Mouse (Mus musculus) forebrain, embryonic 16.5 days (tissue): ENCODE data around the gene Ckap2. TPM values are rescaled to one million over a fixed set of nuclear protein-coding genes. Genes with fewer than 3 reads are reported as not detected.
A peak's percentile ranks its signal among the peaks of the same experiment; 100 is the strongest.

ENCODE experiments used
- ATAC-seq: fragments of 200-750 bp; cut with Nextera tagmentation; 2 replicates; pipeline ENCODE4 v1.8.0; 2017; ENCODE audit warnings: mild to moderate bottlenecking, moderate library complexity
- H3K27ac ChIP-seq: fragments of 300-500 bp; sonication (generic); 2 replicates; pipeline ENCODE4 v1.5.1; 2014; ENCODE audit warnings: low read length, control low read depth
- H3K27me3 ChIP-seq: fragments of 300-500 bp; sonication (generic); replicated peaks from 2 replicates; pipeline ENCODE4 v1.6.1; 2014; ENCODE audit warnings: low read length; ENCODE audit not compliant: control insufficient read depth, insufficient read depth
- H3K36me3 ChIP-seq: fragments of 300-500 bp; sonication (generic); 2 replicates; pipeline ENCODE4 v1.6.1; 2014; ENCODE audit not compliant: control insufficient read depth, insufficient read depth
- H3K4me1 ChIP-seq: fragments of 300-500 bp; sonication (generic); replicated peaks from 2 replicates; pipeline ENCODE4 v1.6.1; 2014; ENCODE audit warnings: low read length; ENCODE audit not compliant: control insufficient read depth, insufficient read depth
- H3K4me2 ChIP-seq: fragments of 300-500 bp; sonication (generic); 2 replicates; pipeline ENCODE4 v1.6.1; 2014; ENCODE audit warnings: mild to moderate bottlenecking, low read length, control low read depth
- H3K4me3 ChIP-seq: fragments of 300-500 bp; sonication (generic); replicated peaks from 2 replicates; pipeline ENCODE4 v1.5.1; 2014; ENCODE audit warnings: mild to moderate bottlenecking, low read length, control low read depth
- H3K9ac ChIP-seq: fragments of 300-500 bp; sonication (generic); replicated peaks from 2 replicates; pipeline ENCODE4 v1.6.1; 2014; ENCODE audit warnings: low read depth, low read length, control low read depth
- H3K9me3 ChIP-seq: fragments of 300-500 bp; sonication (generic); 2 replicates; pipeline ENCODE4 v1.6.1; 2016; ENCODE audit warnings: low read length; ENCODE audit not compliant: control insufficient read depth
- WGBS: fragments of 180-500 bp; shearing (Covaris S2); extraction: QIAGEN DNeasy Blood & Tissue Kit; methylation state at CpG from one replicate; pipeline ENCODE4 v1.1.7; 2014; 5-methylcytosine and 5-hydroxymethylcytosine counted together
- polyA plus RNA-seq: library from polyadenylated mRNA; unstranded; fragments of >200 nt; fragmentation: Nextera tagmentation; extraction: Ambion mirVana; gene quantifications from 2 replicates; pipeline ENCODE4 v1.2.1, GENCODE M21; 2015

The Ckap2 gene
- polyA plus RNA-seq = 24.7 and 27.4 TPM in 2 replicates

DNA sequence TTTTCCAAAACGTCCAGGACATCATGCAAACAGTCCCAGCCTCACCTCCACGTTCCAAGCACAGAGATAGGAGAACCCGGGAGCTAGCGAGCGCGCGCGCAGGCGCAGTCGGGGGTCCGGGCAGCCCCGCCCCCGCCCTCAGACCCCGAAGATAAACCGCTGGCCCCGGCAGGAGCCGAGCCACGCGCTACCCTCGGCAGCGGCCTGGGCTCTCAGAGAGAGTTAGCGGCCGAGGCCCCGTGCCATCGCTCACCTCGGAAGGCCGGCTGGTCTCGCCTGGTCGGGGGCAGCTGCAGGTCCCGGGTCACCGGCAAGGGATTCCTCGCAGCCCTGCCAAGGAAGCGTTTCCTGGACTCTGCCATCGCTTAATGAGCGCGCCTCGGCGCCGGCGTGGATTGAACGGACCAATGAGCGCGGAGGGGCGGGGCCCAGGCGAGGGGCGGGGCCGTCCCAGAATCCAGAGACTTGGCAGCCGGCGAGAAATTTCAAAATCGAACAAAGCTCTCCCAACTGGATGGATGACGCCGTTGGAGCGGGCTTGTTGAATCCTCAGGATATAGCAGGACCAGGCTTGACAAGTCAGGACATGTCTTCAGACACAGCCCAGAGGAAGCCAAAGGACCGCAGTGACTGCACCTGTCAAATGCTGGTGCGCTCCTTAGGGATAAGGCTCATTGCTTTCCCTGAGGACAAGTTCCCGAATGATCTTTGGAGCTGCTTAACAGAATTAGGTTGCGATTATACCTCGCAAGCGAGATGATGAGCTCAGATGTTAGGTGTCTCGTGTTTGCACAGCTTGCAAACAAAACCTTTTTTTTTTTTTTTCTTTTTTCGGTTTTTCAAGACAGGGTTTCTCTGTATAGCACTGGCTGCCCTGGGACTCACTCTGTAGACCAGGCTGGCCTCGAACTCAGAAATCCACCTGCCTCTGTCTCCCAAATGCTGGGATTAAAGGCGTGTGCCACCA is at the start of gene Ckap2:
Gene Ckap2 (minus strand): TSS at position 389 of the 967 bp plus-strand sequence.
- H3K4me3 ChIP-seq = peak within 1 kb of the TSS; percentile 67
- peak within 1 kb of the TSS; percentile 90 for H3K27ac ChIP-seq
- peak within 1 kb of the TSS; percentile 78 for H3K4me2 ChIP-seq
- no peaks in the 10 kb centered on the region for H3K9me3 ChIP-seq
- peak; percentile 98 for ATAC-seq
- no peaks in the 10 kb centered on the region for H3K36me3 ChIP-seq
- 3% methylated on average over 63 of the region's 63 CpGs for WGBS
- H3K27me3 ChIP-seq = no peaks in the 10 kb centered on the region
- peak within 1 kb of the TSS; percentile 75 for H3K9ac ChIP-seq
- peaks cover 14% of the 10 kb centered on the region for H3K4me1 ChIP-seq

DNA sequence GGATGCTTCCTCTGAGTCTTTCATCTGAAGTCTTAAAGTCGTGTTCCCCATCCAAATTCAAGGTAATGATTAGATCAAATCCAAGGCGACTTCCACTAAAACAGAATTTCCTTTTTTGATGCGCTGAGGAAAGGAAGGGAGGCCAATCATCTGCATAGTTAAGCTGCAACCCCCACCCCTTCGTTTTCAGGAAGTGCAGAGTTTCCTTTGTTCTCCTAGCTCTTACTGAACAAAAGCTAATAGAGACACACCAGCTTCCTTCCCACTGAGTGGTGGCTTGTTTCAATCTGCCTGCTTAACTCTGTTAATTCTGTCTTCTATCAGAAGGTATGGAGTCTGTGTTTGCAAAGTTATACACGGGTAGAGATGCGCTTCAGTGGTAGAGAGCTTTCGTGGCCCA is 43.0 kb upstream of the Ckap2 start:
- Histone ChIP-seq H3K4me1 (no peaks in the 10 kb centered on the region; the same call in 1 of the 2 replicates), H3K27ac (no peak overlapping the region), H3K4me3 (no peak overlapping the region), H3K9ac (no peak overlapping the region), H3K9me3 (no peaks in the 10 kb centered on the region), H3K4me2 (no peak overlapping the region), H3K27me3 (peaks cover 3% of the 10 kb centered on the region), H3K36me3 (no peaks in the 10 kb centered on the region)
- peak; percentile 57; the same call in 1 of the 2 replicates for ATAC-seq
- 29% methylated on average over 7 of the region's 7 CpGs for whole genome bisulfite sequencing

DNA sequence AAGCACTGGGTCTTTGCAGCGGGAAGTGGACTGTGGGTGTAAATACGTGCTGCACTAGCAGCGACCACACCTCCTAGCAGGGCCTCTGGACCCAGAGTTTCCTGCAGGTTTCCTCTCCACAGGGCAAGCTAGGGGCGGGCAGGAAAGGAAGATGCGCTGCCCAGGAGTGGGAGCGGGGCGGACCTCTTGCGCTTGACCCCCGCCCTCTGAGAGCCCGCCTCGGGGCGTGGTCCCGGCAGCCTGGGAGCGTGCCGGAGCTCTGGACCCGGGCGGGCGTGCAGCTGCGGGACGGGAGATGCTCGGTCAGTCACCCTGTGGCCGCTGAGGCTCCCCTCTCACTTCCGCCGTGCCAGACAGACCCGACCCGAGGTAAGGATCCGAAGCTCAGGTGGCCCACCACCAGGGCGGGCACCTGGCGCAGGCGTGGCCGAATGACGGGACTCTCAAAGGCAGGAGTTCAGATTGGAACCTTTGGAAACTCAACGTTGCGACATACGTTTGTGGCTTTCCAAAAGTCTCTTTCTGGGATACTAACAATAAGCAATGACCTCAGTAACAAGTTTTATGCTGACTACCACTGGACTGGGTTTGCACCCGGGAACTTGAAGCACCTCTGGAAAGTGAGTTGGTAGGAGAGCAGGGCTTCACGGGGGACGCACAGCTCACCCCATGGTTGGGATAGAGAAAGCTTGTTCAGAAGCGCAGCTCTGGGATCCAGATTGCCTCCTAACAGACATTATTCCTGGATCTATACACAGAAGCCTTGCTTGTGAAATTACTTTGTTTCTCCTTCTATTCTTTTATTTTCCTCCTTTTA is 41.6 kb upstream of the Ckap2 start, which contains the start of gene Thsd1:
Gene Thsd1 (plus strand): TSS at position 253 of the 817 bp plus-strand sequence.
- peaks cover 3% of the 10 kb centered on the region for H3K27me3 ChIP-seq
- H3K9ac ChIP-seq = peak within 1 kb of the TSS; percentile 39
- H3K4me3 ChIP-seq = peak within 1 kb of the TSS; percentile 42
- no peaks in the 10 kb centered on the region for H3K36me3 ChIP-seq
- under 1% methylated on average over 39 of the region's 39 CpGs for WGBS
- peak; percentile 68 for ATAC-seq
- H3K27ac ChIP-seq = no peak within 1 kb of the TSS
- peak within 1 kb of the TSS; percentile 59 for H3K4me2 ChIP-seq
- no peaks in the 10 kb centered on the region; the same call in 1 of the 2 replicates for H3K4me1 ChIP-seq
- H3K9me3 ChIP-seq = no peaks in the 10 kb centered on the region

DNA sequence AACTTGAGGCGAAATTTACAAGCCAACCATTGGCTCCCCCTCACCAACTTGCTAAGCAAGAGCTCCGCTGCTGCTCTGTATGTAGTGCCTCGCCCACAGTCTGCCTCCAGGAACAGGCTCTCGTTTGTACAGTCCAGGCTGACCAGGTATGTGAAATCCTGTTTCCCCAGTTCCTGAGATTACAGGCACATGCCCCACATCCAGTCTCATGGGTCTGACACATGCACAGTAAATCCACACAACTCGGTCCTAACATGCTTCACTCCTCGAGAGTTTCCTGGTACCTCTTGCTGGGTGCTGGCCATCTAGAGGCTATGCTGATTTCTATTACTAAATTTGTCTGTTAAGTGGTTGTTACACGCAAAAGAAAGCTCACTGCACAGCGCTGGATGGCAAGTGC is 40.7 kb upstream of the Ckap2 start:
- 62% methylated on average over 8 of the region's 8 CpGs for WGBS
- Histone ChIP-seq H3K27me3 (peaks cover 3% of the 10 kb centered on the region), H3K9me3 (no peaks in the 10 kb centered on the region), H3K4me3 (no peak overlapping the region), H3K36me3 (no peaks in the 10 kb centered on the region; the same call in 1 of the 2 replicates), H3K4me1 (no peaks in the 10 kb centered on the region; the same call in 1 of the 2 replicates), H3K4me2 (no peak overlapping the region), H3K27ac (no peak overlapping the region), H3K9ac (no peak overlapping the region)
- no peak for ATAC-seq

DNA sequence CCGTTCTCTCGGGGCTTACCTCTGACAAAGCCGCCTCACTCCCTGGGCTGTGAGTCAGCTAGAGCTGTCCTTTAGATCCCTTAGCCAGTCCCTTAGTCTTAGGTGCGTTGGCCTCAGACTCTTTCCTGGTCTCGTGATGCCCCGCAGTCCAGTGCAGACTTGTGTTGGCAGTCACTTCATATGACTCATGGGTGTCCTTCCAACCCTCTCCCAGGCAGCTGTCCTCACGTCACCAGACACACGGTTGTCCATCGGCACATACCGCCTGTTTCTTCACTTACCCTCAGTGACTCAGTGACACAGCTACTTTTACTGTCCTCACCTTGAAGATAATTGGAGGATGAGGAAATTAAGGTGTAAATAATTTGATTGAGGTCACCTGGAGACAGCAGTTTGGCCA is 29.2 kb upstream of the Ckap2 start:
- Histone ChIP-seq H3K36me3 (peaks cover 40% of the 10 kb centered on the region), H3K27me3 (no peaks in the 10 kb centered on the region), H3K9me3 (no peaks in the 10 kb centered on the region), H3K9ac (no peak overlapping the region), H3K4me3 (no peak overlapping the region), H3K27ac (no peak overlapping the region), H3K4me2 (no peak overlapping the region), H3K4me1 (no peaks in the 10 kb centered on the region)
- no peak for ATAC-seq
- WGBS = 97% methylated on average over 10 of the region's 10 CpGs

DNA sequence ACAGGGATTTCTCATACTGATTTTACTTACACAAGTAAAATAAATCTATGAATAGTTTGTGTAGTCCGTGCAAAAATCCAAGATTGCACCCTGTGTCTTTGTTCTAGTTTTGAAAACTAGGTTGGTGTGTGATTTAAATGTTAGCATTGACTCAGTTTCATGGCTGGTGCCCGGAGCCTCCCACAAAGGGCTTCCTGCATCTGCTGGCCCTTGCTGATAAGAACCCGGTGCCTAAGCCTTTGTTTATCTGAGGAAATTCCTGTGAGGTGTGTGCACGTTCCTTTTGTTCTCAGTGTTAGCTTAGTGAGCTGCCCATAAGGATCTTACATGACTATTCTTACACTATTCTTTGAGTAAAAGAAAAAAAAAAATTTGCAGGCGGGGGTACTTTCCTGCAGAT is 23.4 kb upstream of the Ckap2 start:
- Histone ChIP-seq H3K4me1 (no peaks in the 10 kb centered on the region), H3K4me3 (no peak overlapping the region), H3K27ac (no peak overlapping the region), H3K36me3 (peaks cover 17% of the 10 kb centered on the region), H3K9ac (no peak overlapping the region), H3K4me2 (no peak overlapping the region), H3K27me3 (no peaks in the 10 kb centered on the region), H3K9me3 (no peaks in the 10 kb centered on the region)
- ATAC-seq = no peak
- 50% methylated on average over 5 of the region's 5 CpGs for WGBS

DNA sequence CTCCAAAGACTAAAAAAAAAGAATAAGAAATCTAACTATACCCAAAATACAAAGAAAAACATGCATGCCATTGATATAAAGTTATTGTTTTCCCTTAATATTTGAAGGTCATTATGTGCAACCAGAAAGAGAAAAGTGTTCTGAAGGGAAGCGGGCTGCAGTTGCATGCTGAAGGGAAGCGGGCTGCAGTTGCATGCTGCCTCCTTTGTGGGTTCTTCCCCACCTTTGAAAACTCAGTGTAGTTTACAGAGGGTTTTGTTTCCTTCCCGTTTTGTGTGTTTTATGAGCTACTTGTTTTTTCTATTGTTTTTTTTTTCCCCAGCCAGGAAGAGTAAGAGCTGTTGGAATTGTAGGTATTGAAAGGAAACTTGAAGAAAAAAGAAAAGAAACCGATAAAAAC is 21.9 kb upstream of the Ckap2 start:
- Histone ChIP-seq H3K27me3 (no peaks in the 10 kb centered on the region), H3K9me3 (no peaks in the 10 kb centered on the region), H3K4me1 (no peaks in the 10 kb centered on the region), H3K9ac (no peak overlapping the region), H3K4me3 (no peak overlapping the region), H3K27ac (no peak overlapping the region), H3K36me3 (peaks cover 13% of the 10 kb centered on the region), H3K4me2 (no peak overlapping the region)
- no peak for ATAC-seq
- 86% methylated on average over 4 of the region's 4 CpGs for WGBS

DNA sequence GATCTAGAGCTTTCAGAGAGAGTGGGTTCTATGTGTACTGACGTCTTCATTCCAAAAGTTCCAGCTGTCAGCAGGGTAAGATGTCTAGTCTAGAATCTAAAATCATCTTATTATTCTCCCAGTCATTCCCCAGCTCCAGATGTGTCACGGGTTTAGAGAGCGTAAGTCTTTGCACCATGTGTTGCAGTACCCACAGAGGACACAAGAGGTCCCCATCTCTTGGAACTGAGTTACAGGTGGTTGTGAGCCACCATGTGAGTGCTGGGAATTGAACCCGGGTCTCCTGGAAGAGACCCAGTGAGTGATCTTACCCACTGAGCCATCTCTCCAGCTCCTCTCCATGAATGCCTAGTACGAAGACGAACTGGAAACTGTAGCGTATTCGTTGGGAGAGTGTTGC is 13.9 kb upstream of the Ckap2 start:
- no peak overlapping the region for H3K4me3 ChIP-seq
- H3K36me3 ChIP-seq = peaks cover 12% of the 10 kb centered on the region
- peaks cover under 1% of the 10 kb centered on the region for H3K4me1 ChIP-seq
- no peaks in the 10 kb centered on the region for H3K27me3 ChIP-seq
- 99% methylated on average over 8 of the region's 8 CpGs for WGBS
- H3K27ac ChIP-seq = no peak overlapping the region
- ATAC-seq = no peak
- no peaks in the 10 kb centered on the region for H3K9me3 ChIP-seq
- H3K4me2 ChIP-seq = no peak overlapping the region
- H3K9ac ChIP-seq = no peak overlapping the region

DNA sequence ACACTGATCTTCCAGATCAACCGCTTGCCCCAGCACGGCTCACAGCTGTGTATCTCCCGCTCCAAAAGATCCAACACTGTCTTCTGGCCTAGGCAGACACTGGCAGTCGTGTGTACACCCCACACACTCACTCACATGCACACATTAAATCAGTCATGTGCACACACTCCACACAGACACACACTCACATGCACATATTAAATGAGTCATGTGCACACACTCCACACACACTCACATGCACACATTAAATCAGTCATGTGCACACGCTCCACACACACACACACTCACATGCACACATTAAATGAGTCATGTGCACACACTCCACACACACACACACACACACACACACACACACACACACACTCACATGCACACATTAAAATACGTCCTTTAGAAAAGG is 12.3 kb upstream of the Ckap2 start:
- Histone ChIP-seq H3K27ac (no peak overlapping the region), H3K36me3 (peaks cover 12% of the 10 kb centered on the region), H3K9ac (no peak overlapping the region), H3K4me2 (no peak overlapping the region), H3K9me3 (no peaks in the 10 kb centered on the region), H3K4me3 (no peak overlapping the region), H3K27me3 (no peaks in the 10 kb centered on the region), H3K4me1 (peaks cover 11% of the 10 kb centered on the region)
- ATAC-seq = no peak
- WGBS = 93% methylated on average over 6 of the region's 6 CpGs
